Comparison of ENCODE assay signal across 27 mouse cellular contexts in genomic region chr6:36266717-36267402, GRCm38 (mm10).
DNase-seq lines count a peak whose midpoint lies in the region; ATAC-seq and TF ChIP-seq lines count a peak whose summit lies in the region.
"Had no signal": no experiment of that assay in that cellular context is flagged by ENCODE, and none has a peak within 500 bp of the region (broad histone marks: within the 10 kb centered on the region; RNA-seq: fewer than 3 reads in every experiment).

No protein-coding gene starts in this region.

- no peak overlapping the region for H3K9ac ChIP-seq in forebrain, postnatal 0 days
- H3K9ac ChIP-seq in forebrain, embryonic 11.5 days (ENCODE audit: low read length), result no peak overlapping the region
- H3K9ac ChIP-seq: embryonic facial prominence, embryonic 15.5 days; heart, embryonic 12.5 days; hindbrain, embryonic 13.5 days; limb, embryonic 13.5 days; lung, embryonic 15.5 days; midbrain, embryonic 15.5 days; neural tube, embryonic 15.5 days had no signal

- H3K36me3 ChIP-seq in forebrain, postnatal 0 days (ENCODE audit: insufficient read depth), result no peaks in the 10 kb centered on the region
- H3K36me3 ChIP-seq in forebrain, embryonic 11.5 days (ENCODE audit: control insufficient read depth, insufficient read depth, low read length), result no peaks in the 10 kb centered on the region
- H3K36me3 ChIP-seq: embryonic facial prominence, embryonic 10.5 days; embryonic facial prominence, embryonic 15.5 days; heart, embryonic 12.5 days; hindbrain, embryonic 13.5 days; limb, embryonic 13.5 days; lung, embryonic 15.5 days; midbrain, embryonic 10.5 days; midbrain, embryonic 15.5 days; neural tube, embryonic 15.5 days had no signal

- peak; percentile 85 for ATAC-seq in forebrain, postnatal 0 days
- no peak for ATAC-seq in forebrain, embryonic 11.5 days (replicated peaks; ENCODE audit: low FRiP score)
- ATAC-seq: intestine, embryonic 16.5 days; midbrain, embryonic 15.5 days had no signal

- no peak for TF ChIP-seq POLR2A in brain, embryonic 14.5 days (IDR thresholded peaks at IDR 0.05; ENCODE audit: borderline replicate concordance, extremely low read depth, insufficient read depth, insufficient read length, poor library complexity, severe bottlenecking)

- H3K27me3 ChIP-seq in forebrain, postnatal 0 days (ENCODE audit: insufficient read depth, low read length), result no peaks in the 10 kb centered on the region
- no peaks in the 10 kb centered on the region for H3K27me3 ChIP-seq in forebrain, embryonic 11.5 days (ENCODE audit: control insufficient read depth, insufficient read depth, low read length)
- H3K27me3 ChIP-seq: embryonic facial prominence, embryonic 15.5 days; heart, embryonic 12.5 days; hindbrain, embryonic 13.5 days; limb, embryonic 13.5 days; lung, embryonic 15.5 days; midbrain, embryonic 15.5 days; neural tube, embryonic 15.5 days had no signal

- H3K4me1 ChIP-seq in forebrain, postnatal 0 days (ENCODE audit: insufficient read depth), result no peaks in the 10 kb centered on the region
- no peaks in the 10 kb centered on the region for H3K4me1 ChIP-seq in forebrain, embryonic 11.5 days (replicated peaks; ENCODE audit: control insufficient read depth, insufficient read depth, low read length)
- H3K4me1 ChIP-seq: embryonic facial prominence, embryonic 10.5 days; embryonic facial prominence, embryonic 15.5 days; heart, embryonic 12.5 days; hindbrain, embryonic 13.5 days; limb, embryonic 13.5 days; lung, embryonic 15.5 days; midbrain, embryonic 10.5 days; midbrain, embryonic 15.5 days; neural tube, embryonic 15.5 days had no signal

- no peak overlapping the region for H3K4me3 ChIP-seq in forebrain, postnatal 0 days (ENCODE audit: low read depth, low read length)
- H3K4me3 ChIP-seq in forebrain, embryonic 11.5 days (ENCODE audit: low read depth, low read length), result no peak overlapping the region
- H3K4me3 ChIP-seq: embryonic facial prominence, embryonic 10.5 days; embryonic facial prominence, embryonic 15.5 days; heart, adult 2 months; heart, embryonic 12.5 days; hindbrain, embryonic 13.5 days; limb, embryonic 13.5 days; lung, embryonic 15.5 days; midbrain, embryonic 10.5 days; midbrain, embryonic 15.5 days; neural tube, embryonic 15.5 days had no signal

- WGBS in forebrain, postnatal 0 days, result 68% methylated on average over 10 of the region's 10 CpGs
- 93% methylated on average over 10 of the region's 10 CpGs for WGBS in forebrain, embryonic 11.5 days

- no peaks in the 10 kb centered on the region for H3K9me3 ChIP-seq in forebrain, postnatal 0 days (ENCODE audit: low read length)
- H3K9me3 ChIP-seq in forebrain, embryonic 11.5 days (ENCODE audit: control insufficient read depth, low read length), result no peaks in the 10 kb centered on the region
- H3K9me3 ChIP-seq: embryonic facial prominence, embryonic 10.5 days; embryonic facial prominence, embryonic 15.5 days; heart, embryonic 12.5 days; hindbrain, embryonic 13.5 days; limb, embryonic 13.5 days; lung, embryonic 15.5 days; midbrain, embryonic 10.5 days; midbrain, embryonic 15.5 days; neural tube, embryonic 15.5 days had no signal

- peak; percentile 38 for DNase-seq in forebrain, postnatal 0 days
- DNase-seq in forebrain, embryonic 11.5 days (ENCODE audit: low spot score), result no peak
- DNase-seq in left cerebral cortex, postnatal 25 days (ENCODE audit: low spot score in 2 of 2), result peak; percentile 12 to 70
- no peak for DNase-seq in left cerebral cortex, postnatal 10 days (ENCODE audit: extremely low spot score in 1 of 2, low spot score in 2 of 2)
- peak; percentile 48 for DNase-seq in brain, embryonic 14.5 days (ENCODE audit: low read depth)
- DNase-seq in telencephalon, adult 2 months (ENCODE audit: low read depth, low spot score), result peak; percentile 44
- no peak for DNase-seq in B cell, adult 2 months
- DNase-seq: adrenal gland, postnatal 25 days; cerebellum, adult 8-10 months; heart, adult 2 months; heart, postnatal 4 days; kidney, adult 8-10 months; layer of hippocampus, adult 9-11 months; retina, postnatal 1 day; thymus, postnatal 4 days had no signal

- intact Hi-C loops in left cerebral cortex, postnatal 25 days (cut with DNase I), result loop anchor here (5.0 kb wide), 1 partner anchor 55 kb away; no protein-coding TSS in a partner anchor
- intact Hi-C loops in left cerebral cortex, postnatal 10 days (cut with DNase I), result no loop called here

- H3K27ac ChIP-seq in forebrain, postnatal 0 days (ENCODE audit: low read depth, low read length), result no peak overlapping the region
- no peak overlapping the region for H3K27ac ChIP-seq in forebrain, embryonic 11.5 days (ENCODE audit: low read depth, low read length)
- H3K27ac ChIP-seq: embryonic facial prominence, embryonic 10.5 days; embryonic facial prominence, embryonic 15.5 days; heart, adult 2 months; hindbrain, embryonic 13.5 days; kidney, postnatal 0 days; limb, embryonic 13.5 days; lung, embryonic 15.5 days; midbrain, embryonic 10.5 days; midbrain, embryonic 15.5 days; neural tube, embryonic 15.5 days had no signal

- no peak for TF ChIP-seq CTCF in forebrain, postnatal 0 days (IDR thresholded peaks at IDR 0.05; ENCODE audit: low read depth)
- no peak for TF ChIP-seq CTCF in brain, embryonic 14.5 days (IDR thresholded peaks at IDR 0.05; ENCODE audit: borderline replicate concordance, extremely low read depth, insufficient read depth, insufficient read length)

- no peak overlapping the region for H3K4me2 ChIP-seq in forebrain, postnatal 0 days (ENCODE audit: low read depth)
- H3K4me2 ChIP-seq in forebrain, embryonic 11.5 days (ENCODE audit: low read depth, low read length, severe bottlenecking), result no peak overlapping the region
- H3K4me2 ChIP-seq: embryonic facial prominence, embryonic 15.5 days; heart, embryonic 12.5 days; hindbrain, embryonic 13.5 days; limb, embryonic 13.5 days; liver, embryonic 11.5 days; lung, embryonic 15.5 days; midbrain, embryonic 15.5 days; neural tube, embryonic 15.5 days had no signal

Comparison
In these comparisons a context has a peak if more than half of its experiments do, and no peak if none do; other contexts are left out.
1. DNase-seq: peak in forebrain, postnatal 0 days (single experiment), left cerebral cortex, postnatal 25 days (2 of 2), brain, embryonic 14.5 days (single experiment) and telencephalon, adult 2 months (single experiment); none in forebrain, embryonic 11.5 days (single experiment), left cerebral cortex, postnatal 10 days (0 of 2) and B cell, adult 2 months (0 of 2).